Mouse (Mus musculus) midbrain, embryonic 16.5 days (tissue): ENCODE results near the gene Tiparp. TPM values are rescaled to one million over a fixed set of nuclear protein-coding genes. Genes with fewer than 3 reads are reported as not detected.

Experiments
- ATAC-seq: fragments of 200-750 bp; cut with Nextera tagmentation; 2 replicates; pipeline ENCODE4 v1.8.0; 2017; ENCODE audit warnings: moderate TSS enrichment
- H3K27ac ChIP-seq: fragments of 300-500 bp; sonication (generic); 2 replicates; pipeline ENCODE4 v1.5.1; 2014; ENCODE audit warnings: mild to moderate bottlenecking, low read length, mixed read lengths
- H3K27me3 ChIP-seq: fragments of 300-500 bp; sonication (generic); 2 replicates; pipeline ENCODE4 v1.6.1; 2014; ENCODE audit warnings: low read depth, low read length, mixed read lengths; ENCODE audit not compliant: control insufficient read depth, insufficient read depth
- H3K36me3 ChIP-seq: fragments of 300-500 bp; sonication (generic); 2 replicates; pipeline ENCODE4 v1.6.1; 2014; ENCODE audit warnings: mild to moderate bottlenecking, low read length, moderate library complexity, mixed read lengths; ENCODE audit not compliant: control insufficient read depth, insufficient read depth
- H3K4me1 ChIP-seq: fragments of 300-500 bp; sonication (generic); 2 replicates; pipeline ENCODE4 v1.6.1; 2014; ENCODE audit warnings: mild to moderate bottlenecking, low read length, mixed read lengths; ENCODE audit not compliant: control insufficient read depth, insufficient read depth
- H3K4me2 ChIP-seq: fragments of 300-500 bp; sonication (generic); 2 replicates; pipeline ENCODE4 v1.6.1; 2014; ENCODE audit warnings: mild to moderate bottlenecking, low read length, mixed read lengths
- H3K4me3 ChIP-seq: fragments of 300-500 bp; sonication (generic); 2 replicates; pipeline ENCODE4 v1.5.1; 2014; ENCODE audit warnings: low read depth, mild to moderate bottlenecking, low read length, moderate library complexity, mixed read lengths
- H3K9ac ChIP-seq: fragments of 300-500 bp; sonication (generic); 2 replicates; pipeline ENCODE4 v1.6.1; 2014; ENCODE audit warnings: low read depth, low read length, mixed read lengths
- H3K9me3 ChIP-seq: fragments of 300-500 bp; sonication (generic); replicated peaks from 2 replicates; pipeline ENCODE4 v1.6.1; 2014; ENCODE audit warnings: mild to moderate bottlenecking, low read length, mixed read lengths; ENCODE audit not compliant: control insufficient read depth, poor library complexity, severe bottlenecking
- WGBS: fragments of 180-500 bp; shearing (Covaris S2); extraction: QIAGEN DNeasy Blood & Tissue Kit; methylation state at CpG from one replicate; pipeline ENCODE4 v1.1.7; 2014; 5-methylcytosine and 5-hydroxymethylcytosine counted together
- polyA plus RNA-seq: library from polyadenylated mRNA; unstranded; fragments of >200 nt; fragmentation: Nextera tagmentation; extraction: Ambion mirVana; gene quantifications from 2 replicates; pipeline ENCODE4 v1.2.1, GENCODE M21; 2015

The Tiparp gene
- polyA plus RNA-seq, 1 experiment from 2014 or later = 24.3 TPM

GRCm38 (mm10) chr3:65601291-65602050 lies 73.3 kb downstream of the Tiparp start:
- Histone ChIP-seq H3K27me3 (no peaks in the 10 kb centered on the region), H3K4me2 (no peak overlapping the region), H3K27ac (no peak overlapping the region), H3K4me1 (no peaks in the 10 kb centered on the region), H3K9me3 (no peaks in the 10 kb centered on the region), H3K4me3 (no peak overlapping the region), H3K36me3 (no peaks in the 10 kb centered on the region), H3K9ac (no peak overlapping the region)
- 85% methylated on average over 8 of the region's 8 CpGs for WGBS
- no peak for ATAC-seq

- Histone ChIP-seq H3K9ac (no peak overlapping the region), H3K36me3 (no peaks in the 10 kb centered on the region), H3K4me2 (no peak overlapping the region), H3K27ac (no peak overlapping the region), H3K27me3 (no peaks in the 10 kb centered on the region), H3K4me1 (no peaks in the 10 kb centered on the region), H3K4me3 (no peak overlapping the region), H3K9me3 (no peaks in the 10 kb centered on the region)
- ATAC-seq = no peak
- WGBS = 58% methylated on average over 4 of the region's 4 CpGs
Observed at GRCm38 (mm10) chr3:65603392-65604055, 75.3 kb downstream of the Tiparp start.

Other genes with a start within 250 kb of the Tiparp start
- 170 and 172 TPM in 2 replicates for gene Ssr3, start 135.8 kb upstream of the Tiparp start, polyA plus RNA-seq
- gene Lekr1, start 137.8 kb downstream of the Tiparp start, polyA plus RNA-seq = 6.2 and 6.5 TPM in 2 replicates